In the genomic region with DNA sequence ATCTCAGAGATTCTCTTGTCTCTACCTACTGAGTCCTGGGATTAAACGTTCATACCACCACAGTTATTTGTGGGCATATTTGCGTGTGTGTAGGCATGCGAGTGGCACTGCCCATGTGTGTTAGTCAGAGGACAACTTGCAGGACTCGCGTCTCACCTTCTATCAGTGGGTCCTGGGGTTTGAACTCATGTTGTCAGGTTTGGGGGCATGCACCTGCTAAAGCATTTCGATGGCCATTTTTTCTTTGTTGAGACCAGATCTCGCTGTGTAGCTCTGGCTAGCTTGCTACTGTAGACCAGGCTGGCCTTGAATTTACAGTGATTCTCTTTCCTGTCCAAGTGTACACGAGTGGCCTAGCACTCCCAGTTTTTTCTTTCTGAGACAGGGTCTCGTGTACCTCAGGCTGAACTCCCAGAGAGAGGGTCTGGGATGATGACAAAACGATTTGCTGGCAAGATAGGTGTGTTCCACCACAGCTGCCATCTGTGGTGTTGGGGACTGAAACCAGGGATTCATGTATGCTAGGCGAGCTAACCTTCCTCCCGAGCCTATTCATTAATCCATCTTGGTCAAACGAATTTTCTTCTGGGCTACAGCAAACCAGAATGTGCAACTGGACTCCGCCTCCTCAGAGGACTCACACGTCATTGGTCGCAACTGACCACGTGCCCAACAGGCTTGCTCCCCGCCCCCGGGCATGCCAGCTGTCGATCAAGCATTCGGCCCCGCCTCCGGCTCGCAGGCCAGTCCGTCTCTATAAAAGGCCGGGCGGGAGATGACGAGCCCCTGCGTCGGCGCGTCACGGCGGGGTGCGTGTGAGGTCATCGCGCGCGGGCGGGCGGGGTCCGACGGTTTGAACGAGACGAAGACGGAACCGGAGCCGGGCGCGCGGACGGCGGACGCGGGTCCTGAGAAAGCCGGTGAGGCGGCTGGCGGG, we compare ENCODE assay signal across 8 mouse cellular contexts. TPM values are rescaled to one million over a fixed set of nuclear protein-coding genes. Genes with fewer than 3 reads are reported as not detected.
DNase-seq lines count a peak whose midpoint lies in the region; ATAC-seq lines count a peak whose summit lies in the region.

A gene (plus strand): TSS at position 775 of the 937 bp plus-strand sequence.

- no peaks in the 10 kb centered on the region for H3K36me3 ChIP-seq in hindbrain, embryonic 11.5 days (ENCODE audit: control insufficient read depth, insufficient read depth, low read length)

- H3K4me2 ChIP-seq in hindbrain, embryonic 11.5 days (replicated peaks; ENCODE audit: low read depth, low read length), result peak within 1 kb of the TSS; percentile 74

- H3K9me3 ChIP-seq in hindbrain, embryonic 11.5 days (ENCODE audit: control insufficient read depth, low read length), result no peaks in the 10 kb centered on the region

- peak; percentile 98 for ATAC-seq in hindbrain, embryonic 11.5 days (ENCODE audit: low FRiP score)

- H3K9ac ChIP-seq in hindbrain, embryonic 11.5 days (ENCODE audit: low read depth, low read length), result peak within 1 kb of the TSS; percentile 90

- H3K27ac ChIP-seq in hindbrain, embryonic 11.5 days (ENCODE audit: low read depth, low read length), result peak within 1 kb of the TSS; percentile 94

- 12% methylated on average over 56 of the region's 58 CpGs for WGBS in hindbrain, embryonic 11.5 days

- peaks cover 5% of the 10 kb centered on the region; the same call in 1 of the 2 replicates for H3K4me1 ChIP-seq in hindbrain, embryonic 11.5 days (replicated peaks; ENCODE audit: control insufficient read depth, insufficient read depth, low read length)

- peak; percentile 99 for DNase-seq in Muller cell, postnatal 12 days (ENCODE audit: inconsistent ontology term)
- DNase-seq in cerebellum, adult 9-11 months, result peak; percentile 100
- DNase-seq in frontal cortex, adult 2 months (ENCODE audit: extremely low spot score in 1 of 2, low spot score in 1 of 2), result peak; percentile 99 to 100
- DNase-seq in hindbrain, embryonic 11.5 days (ENCODE audit: low spot score), result peak; percentile 99
- peak; percentile 99 to 100 for DNase-seq in layer of hippocampus, postnatal 10 days (ENCODE audit: low spot score in 2 of 2)
- peak; percentile 100 for DNase-seq in lung, postnatal 10 days
- DNase-seq in ovary, postnatal 36 days (ENCODE audit: low spot score), result peak; percentile 100
- DNase-seq in thymus, postnatal 25 days, result peak; percentile 99

- H3K4me3 ChIP-seq in hindbrain, embryonic 11.5 days (ENCODE audit: low read depth, low read length), result peak within 1 kb of the TSS; percentile 83

- H3K27me3 ChIP-seq in hindbrain, embryonic 11.5 days (ENCODE audit: control insufficient read depth, insufficient read depth, low read length), result no peaks in the 10 kb centered on the region

RNA-seq across cellular contexts. Expression of the gene that starts here (rescaled TPM):
- 25.6 and 31.7 TPM in 2 replicates for polyA plus RNA-seq in frontal cortex, adult 2 months (2012; rRNA removed)
- polyA plus RNA-seq in hindbrain, embryonic 11.5 days (2014; fragmentation: Nextera tagmentation; extraction: Ambion mirVana), result 376 and 407 TPM in 2 replicates
- 100 to 1,000 TPM; 141 to 192 TPM for total RNA-seq in layer of hippocampus, postnatal 10 days (2021)

Comparison
In these comparisons a context has a peak if more than half of its experiments do, and no peak if none do; other contexts are left out.
1. Peak in every context shown above with its lines: DNase-seq, ATAC-seq, H3K4me3 ChIP-seq and H3K27ac ChIP-seq.
2. RNA of the gene that starts here (polyA plus RNA-seq): 376 to 407 TPM in hindbrain, embryonic 11.5 days; 25.6 to 31.7 TPM in frontal cortex, adult 2 months; every median in the first group is over 10 times any median in the second.